Mouse (Mus musculus) MEL (cell line): ENCODE measurements around the gene Duoxa2.

ENCODE experiments used
- CHD2 ChIP-seq: IDR thresholded peaks from 2 replicates; pipeline ENCODE4 v1.6.1; 2011; ENCODE audit warnings: low read length, improper control_type of control experiment
- CTCF ChIP-seq, 3 experiments: IDR thresholded peaks in 2 of 3; conservative IDR thresholded peaks in 1 of 3; 2 replicates each; pipeline ENCODE4 v1.5.1; 2011 to 2012; ENCODE audit warnings: low read length in 3 of 3, low read depth in 2 of 3, mild to moderate bottlenecking in 2 of 3, improper control_type of control experiment in 1 of 3, inconsistent platforms in 1 of 3, mixed read lengths in 1 of 3, moderate library complexity in 1 of 3; ENCODE audit not compliant: control insufficient read depth in 1 of 3, insufficient read depth in 1 of 3, poor library complexity in 1 of 3, severe bottlenecking in 1 of 3
- E2F4 ChIP-seq: IDR thresholded peaks from 2 replicates; pipeline ENCODE4 v1.6.1; 2011; ENCODE audit warnings: low read depth, low read length, improper control_type of control experiment, borderline replicate concordance
- POLR2AphosphoS5 ChIP-seq: IDR thresholded peaks from 2 replicates; pipeline ENCODE4 v1.6.1; 2012; ENCODE audit warnings: low read depth, borderline replicate concordance, mild to moderate bottlenecking, inconsistent platforms, low read length, moderate library complexity, mixed read lengths
- SMC3 ChIP-seq: IDR thresholded peaks from 2 replicates; pipeline ENCODE4 v1.6.1; 2011; ENCODE audit warnings: low read depth, low read length, improper control_type of control experiment

DNA sequence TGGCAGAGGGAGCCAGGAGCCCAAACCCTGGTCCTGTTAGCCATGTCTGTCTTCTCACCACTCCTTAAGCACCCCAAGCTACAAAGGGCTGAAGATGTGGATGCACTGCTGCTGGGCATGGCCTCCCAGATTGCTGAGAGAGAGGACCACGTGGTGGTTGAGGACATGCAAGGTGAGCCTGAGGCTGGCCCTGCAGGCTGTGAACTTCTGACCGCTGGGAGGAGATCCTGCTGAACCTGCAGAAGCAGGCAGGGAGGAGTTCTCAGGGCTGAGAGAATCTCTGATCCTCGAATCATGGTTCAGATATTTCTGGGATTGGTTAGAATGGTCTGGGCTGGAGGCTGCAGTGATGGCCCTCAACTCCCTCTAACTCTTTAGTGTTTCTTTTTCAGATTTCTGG is 25.3 kb downstream of the Duoxa2 start:
- TF ChIP-seq E2F4, result no peak
- no peak for TF ChIP-seq CHD2
- no peak for TF ChIP-seq CTCF (IDR thresholded peaks at IDR 0.05 in 2 of 3, conservative IDR thresholded peaks at IDR 0.05 in 1 of 3; ENCODE audit: control insufficient read depth in 1 of 3, insufficient read depth in 1 of 3, low read depth in 2 of 3, low read length in 3 of 3, poor library complexity in 1 of 3, severe bottlenecking in 1 of 3)
- TF ChIP-seq POLR2AphosphoS5, result no peak
- TF ChIP-seq SMC3, result no peak
